Mouse (Mus musculus) E14TG2a.4 (cell line): Measurements from ENCODE around the gene Cacna1g.

Experiments
- H3K27me3 ChIP-seq: 2 replicates; pipeline ENCODE4 v1.6.1; 2014; ENCODE audit warnings: low read length, control low read depth; ENCODE audit not compliant: insufficient read depth
- H3K36me3 ChIP-seq: 2 replicates; pipeline ENCODE4 v1.6.1; 2014; ENCODE audit warnings: low read length, control low read depth; ENCODE audit not compliant: insufficient read depth
- H3K4me1 ChIP-seq: replicated peaks from 2 replicates; pipeline ENCODE4 v1.6.1; 2014; ENCODE audit warnings: low read depth, low read length, control low read depth
- H3K4me3 ChIP-seq: replicated peaks from 2 replicates; pipeline ENCODE4 v1.5.1; 2014; ENCODE audit warnings: mild to moderate bottlenecking, low read length
- H3K9me3 ChIP-seq: 2 replicates; pipeline ENCODE4 v1.6.1; 2014; ENCODE audit warnings: low read length, control low read depth
- CTCF ChIP-seq: conservative IDR thresholded peaks from 2 replicates; pipeline ENCODE4 v1.5.1; 2014; ENCODE audit warnings: low read length
- NANOG ChIP-seq: IDR thresholded peaks from 2 replicates; pipeline ENCODE4 v1.6.1; 2014; ENCODE audit warnings: borderline replicate concordance, low read length, mixed read lengths
- POU5F1 ChIP-seq: IDR thresholded peaks from 2 replicates; pipeline ENCODE4 v1.6.1; 2014; ENCODE audit warnings: low read length, borderline replicate concordance

The Cacna1g gene

DNA sequence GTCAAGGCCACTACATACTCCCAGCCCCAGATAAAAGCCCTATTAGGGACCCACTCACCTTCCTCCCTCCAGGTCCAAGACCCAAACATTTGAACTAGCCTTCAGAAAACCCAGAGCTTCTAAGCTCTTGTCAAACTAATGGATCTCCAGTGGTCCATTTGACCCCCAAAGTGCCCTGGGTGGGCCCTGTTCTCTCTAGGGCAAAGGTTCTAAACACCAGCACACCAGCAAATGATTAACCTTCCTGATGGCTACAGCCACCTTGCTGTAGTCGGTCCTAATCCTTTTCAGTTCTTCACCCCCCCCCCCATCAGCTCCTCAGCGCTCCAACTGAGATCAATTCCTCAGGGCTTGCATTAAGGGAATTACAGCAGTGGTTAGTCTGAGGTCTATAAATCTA, 9.8 kb downstream of the Cacna1g start:
- no peak overlapping the region for H3K4me3 ChIP-seq
- H3K9me3 ChIP-seq: no peaks in the 10 kb centered on the region
- TF ChIP-seq POU5F1 (no peak), NANOG (no peak), CTCF (no peak)
- peaks cover 11% of the 10 kb centered on the region for H3K4me1 ChIP-seq
- no peaks in the 10 kb centered on the region for H3K36me3 ChIP-seq
- H3K27me3 ChIP-seq: peaks cover 21% of the 10 kb centered on the region; the same call in 1 of the 2 replicates

DNA sequence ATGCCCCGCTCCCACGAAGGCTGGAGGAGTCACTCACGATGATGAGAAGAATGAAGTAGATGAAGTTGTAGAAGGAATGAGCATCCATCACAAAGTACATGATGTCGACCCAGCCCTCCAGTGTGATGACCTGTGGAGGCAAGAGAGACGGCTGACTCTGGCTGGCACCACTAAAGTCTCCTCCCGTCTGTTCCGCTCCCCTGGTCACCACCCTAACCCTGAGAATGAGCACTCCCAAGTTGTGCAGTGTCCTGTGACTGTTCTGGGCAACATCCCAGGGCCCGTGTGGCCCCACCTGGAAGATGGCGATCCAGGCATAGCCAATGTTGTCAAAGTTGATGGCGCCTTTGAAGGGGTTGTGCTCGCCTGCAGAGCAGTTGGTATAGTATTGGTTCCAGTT, 12.1 kb downstream of the Cacna1g start:
- Histone ChIP-seq H3K27me3 (peaks cover 24% of the 10 kb centered on the region), H3K4me1 (peaks cover 3% of the 10 kb centered on the region; the same call in 1 of the 2 replicates), H3K36me3 (no peaks in the 10 kb centered on the region), H3K9me3 (no peaks in the 10 kb centered on the region), H3K4me3 (no peak overlapping the region)
- TF ChIP-seq NANOG (no peak), CTCF (no peak), POU5F1 (no peak)

DNA sequence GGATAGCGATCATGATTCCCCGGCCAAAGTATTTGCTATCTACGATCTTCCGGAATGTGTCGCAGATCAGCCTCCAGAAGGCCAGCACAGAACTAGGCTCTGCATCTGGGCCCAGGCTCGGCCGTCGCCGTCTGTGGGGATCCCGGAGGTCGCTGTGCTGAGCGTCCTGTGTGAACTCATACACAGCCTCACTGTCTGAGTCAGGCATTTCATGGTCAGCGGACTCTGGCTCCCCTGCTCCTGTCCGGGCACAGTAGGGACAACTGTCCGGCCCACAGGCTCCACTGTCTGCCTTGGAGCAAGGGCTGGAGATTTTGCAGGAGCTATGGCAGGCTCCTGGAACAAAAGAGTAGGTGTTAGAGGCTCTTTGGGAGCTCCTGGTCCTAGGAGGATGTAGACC, 17.0 kb downstream of the Cacna1g start:
- no peaks in the 10 kb centered on the region for H3K36me3 ChIP-seq

DNA sequence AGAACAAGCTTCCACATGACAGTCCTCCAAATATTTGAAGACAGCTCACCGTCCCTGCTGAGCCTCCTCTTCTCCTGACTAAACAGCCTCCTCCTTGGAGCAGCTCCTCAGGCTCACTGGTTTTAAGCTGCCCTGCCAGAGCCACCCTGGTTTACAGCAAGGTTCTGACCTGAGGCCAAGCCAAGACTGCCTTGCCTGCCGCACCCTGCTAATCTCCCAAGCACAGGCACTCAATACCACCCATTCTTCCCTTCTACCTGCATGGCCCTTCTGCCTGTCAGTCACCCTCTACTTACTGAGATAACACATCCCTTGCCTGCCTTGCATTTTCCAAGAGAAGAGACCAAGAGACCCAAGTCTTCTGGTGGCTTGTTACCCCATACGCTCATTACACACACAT, 17.7 kb downstream of the Cacna1g start:
- H3K27me3 ChIP-seq: peaks cover 40% of the 10 kb centered on the region
- H3K9me3 ChIP-seq: no peaks in the 10 kb centered on the region
- no peak overlapping the region for H3K4me3 ChIP-seq
- H3K4me1 ChIP-seq: peaks cover 11% of the 10 kb centered on the region
- TF ChIP-seq NANOG: no peak
- TF ChIP-seq POU5F1: no peak
- TF ChIP-seq CTCF: no peak
- H3K36me3 ChIP-seq: no peaks in the 10 kb centered on the region

More for the DNA sequence above, 17.0 kb downstream of the Cacna1g start:
- H3K4me1 ChIP-seq: peaks cover 11% of the 10 kb centered on the region
- no peak for TF ChIP-seq POU5F1
- H3K27me3 ChIP-seq: peaks cover 34% of the 10 kb centered on the region
- no peaks in the 10 kb centered on the region for H3K9me3 ChIP-seq
- H3K4me3 ChIP-seq: no peak overlapping the region

DNA sequence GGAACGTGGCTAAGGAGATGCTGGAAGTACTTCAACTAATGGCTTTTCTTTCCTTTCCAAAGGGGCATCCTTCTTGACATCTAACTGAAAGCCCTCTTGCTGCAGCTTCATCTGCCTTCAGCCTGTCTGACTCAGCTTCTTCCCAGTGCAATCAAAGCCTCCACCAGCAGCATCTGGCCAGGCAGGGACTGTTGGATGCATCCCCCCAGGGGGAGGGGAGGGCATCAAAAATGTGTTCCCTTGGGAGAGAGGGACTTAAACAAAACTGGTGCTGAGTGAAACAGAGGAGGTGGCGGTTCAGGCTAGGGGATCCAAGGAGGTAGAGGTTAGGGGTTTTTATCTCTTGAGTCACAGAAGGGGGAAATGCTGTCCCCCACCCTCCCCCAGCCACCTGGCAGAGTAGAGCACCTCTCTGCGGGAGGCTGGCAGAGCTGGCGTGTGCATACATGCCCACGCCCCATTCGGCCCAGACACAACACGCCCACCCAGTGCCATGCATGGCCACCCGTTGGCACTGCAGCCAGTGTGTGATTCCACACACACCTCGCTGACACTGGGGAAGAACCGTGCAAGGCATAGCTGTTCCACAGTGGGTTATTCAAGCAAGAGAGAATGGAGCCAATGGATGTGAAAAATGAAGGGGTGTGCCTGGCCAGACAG, 18.7 kb downstream of the Cacna1g start:
- no peaks in the 10 kb centered on the region for H3K36me3 ChIP-seq
- H3K4me3 ChIP-seq: no peak overlapping the region
- TF ChIP-seq POU5F1 (no peak), NANOG (no peak), CTCF (no peak)
- no peaks in the 10 kb centered on the region for H3K9me3 ChIP-seq
- peaks cover 51% of the 10 kb centered on the region for H3K27me3 ChIP-seq
- peaks cover 21% of the 10 kb centered on the region for H3K4me1 ChIP-seq

DNA sequence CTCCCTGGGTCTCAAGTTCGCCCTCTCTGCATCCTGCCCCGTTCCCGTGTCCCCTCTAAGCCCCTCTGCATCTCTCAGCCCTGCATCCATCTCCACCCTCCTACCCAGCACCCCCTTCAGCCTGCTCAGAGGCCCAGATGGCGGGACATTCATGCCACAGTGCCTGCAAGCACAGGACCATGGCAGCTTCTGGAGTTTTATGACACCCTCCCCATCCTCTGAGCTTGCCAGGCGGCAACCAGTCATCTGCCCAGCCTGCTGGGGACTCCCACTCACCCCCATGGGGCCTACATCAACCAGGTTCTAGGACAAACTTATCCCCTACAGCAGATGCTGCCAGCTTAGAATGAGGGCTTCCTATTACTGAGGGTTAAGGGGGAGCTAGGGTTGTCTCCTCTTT, 19.2 kb downstream of the Cacna1g start:
- Histone ChIP-seq H3K27me3 (peaks cover 55% of the 10 kb centered on the region), H3K9me3 (no peaks in the 10 kb centered on the region), H3K4me1 (peaks cover 26% of the 10 kb centered on the region), H3K36me3 (no peaks in the 10 kb centered on the region), H3K4me3 (no peak overlapping the region)
- no peak for TF ChIP-seq POU5F1
- no peak for TF ChIP-seq CTCF
- no peak for TF ChIP-seq NANOG

DNA sequence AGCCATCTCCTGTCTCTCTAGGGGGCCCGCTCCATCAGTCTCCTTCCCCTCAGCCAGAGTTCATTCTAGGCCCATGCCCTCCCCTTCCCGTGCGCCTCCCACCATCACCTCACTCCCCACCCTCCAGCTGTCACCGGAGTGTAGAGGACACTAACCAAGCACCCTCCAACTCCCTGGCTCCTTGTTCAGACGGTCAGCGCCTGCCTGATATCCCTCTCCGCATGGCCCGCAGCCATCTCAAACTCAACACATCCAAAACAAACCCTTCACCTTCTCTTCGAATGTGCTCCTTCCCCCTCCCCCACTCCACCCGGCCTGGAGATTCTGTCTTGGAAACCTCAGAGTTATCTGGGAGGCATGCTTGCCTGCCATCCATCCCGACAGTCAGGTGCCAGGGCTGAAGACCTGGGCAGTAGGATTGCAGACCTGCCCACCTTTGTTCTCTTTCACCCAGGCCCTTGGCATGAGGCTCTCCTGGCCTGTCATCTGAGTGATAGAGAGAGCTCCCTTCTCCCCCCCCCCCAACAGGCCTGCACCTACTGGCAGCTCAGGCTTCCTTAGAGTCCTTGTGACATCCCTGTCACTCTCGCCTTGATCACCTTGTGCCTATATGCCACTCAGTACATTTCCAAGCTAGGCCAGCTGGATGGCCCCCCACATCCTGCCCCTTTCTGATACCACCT, 22.8 kb downstream of the Cacna1g start:
- H3K27me3 ChIP-seq: peaks cover 71% of the 10 kb centered on the region
- TF ChIP-seq POU5F1 (no peak), CTCF (no peak), NANOG (no peak)
- H3K4me3 ChIP-seq: no peak overlapping the region
- no peaks in the 10 kb centered on the region for H3K9me3 ChIP-seq
- no peaks in the 10 kb centered on the region for H3K36me3 ChIP-seq
- H3K4me1 ChIP-seq: peaks cover 34% of the 10 kb centered on the region

DNA sequence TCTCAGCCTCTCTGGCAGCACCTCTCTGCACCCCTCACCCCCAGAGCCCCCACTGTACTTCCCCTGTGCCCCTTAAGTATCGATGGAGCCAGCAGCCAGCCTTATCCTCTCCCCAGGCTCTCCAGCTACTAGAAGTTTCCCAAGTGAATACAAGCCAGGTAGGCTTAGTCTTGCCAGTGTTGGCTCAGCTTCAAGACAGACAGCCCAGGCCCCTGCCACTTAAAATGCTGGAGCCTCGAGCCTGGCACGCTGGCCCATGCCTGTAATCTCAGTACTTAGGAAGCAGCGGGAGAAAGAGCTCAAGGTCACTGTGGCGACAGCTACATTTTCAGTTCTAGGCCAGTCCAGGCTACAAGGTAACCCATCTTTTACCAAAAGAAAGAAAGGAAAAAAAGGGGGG, 24.1 kb downstream of the Cacna1g start:
- Histone ChIP-seq H3K9me3 (no peaks in the 10 kb centered on the region), H3K36me3 (no peaks in the 10 kb centered on the region), H3K4me1 (peaks cover 27% of the 10 kb centered on the region; the same call in 1 of the 2 replicates), H3K27me3 (peaks cover 72% of the 10 kb centered on the region), H3K4me3 (no peak overlapping the region)
- TF ChIP-seq CTCF (no peak), POU5F1 (no peak), NANOG (no peak)

DNA sequence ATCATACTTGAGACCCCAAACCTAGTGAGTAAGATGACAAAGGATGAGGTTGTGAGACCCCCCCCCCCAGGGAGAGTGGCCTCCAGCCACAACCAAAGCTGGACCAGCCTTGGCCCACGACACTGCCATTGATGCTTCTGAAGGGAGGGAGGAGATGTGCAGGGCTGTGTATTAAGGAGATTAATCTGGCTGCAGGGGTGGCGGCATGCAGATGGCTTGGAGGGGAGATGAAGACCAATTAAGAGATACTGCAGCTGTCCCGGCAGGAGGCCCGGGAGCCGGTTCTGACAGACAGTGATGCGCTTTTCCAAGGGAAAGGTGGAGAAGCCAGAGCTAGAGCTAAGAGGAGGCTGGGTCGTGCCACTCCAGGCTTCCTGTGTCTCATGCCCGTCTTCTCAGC, 24.8 kb downstream of the Cacna1g start:
- Histone ChIP-seq H3K36me3 (no peaks in the 10 kb centered on the region), H3K4me1 (peaks cover 23% of the 10 kb centered on the region; the same call in 1 of the 2 replicates), H3K4me3 (no peak overlapping the region), H3K9me3 (no peaks in the 10 kb centered on the region), H3K27me3 (peaks cover 72% of the 10 kb centered on the region)
- TF ChIP-seq POU5F1: no peak
- no peak for TF ChIP-seq CTCF
- TF ChIP-seq NANOG: no peak
